Mouse (Mus musculus) yolk sac, embryonic 10.5 days (tissue): ENCODE measurements around the gene Enkur.

ENCODE experiments used
- DNase-seq: peaks from one replicate; pipeline ENCODE4 v3.0.0-alpha.2; 2017; ENCODE audit warnings: low spot score

Gene Enkur

DNA sequence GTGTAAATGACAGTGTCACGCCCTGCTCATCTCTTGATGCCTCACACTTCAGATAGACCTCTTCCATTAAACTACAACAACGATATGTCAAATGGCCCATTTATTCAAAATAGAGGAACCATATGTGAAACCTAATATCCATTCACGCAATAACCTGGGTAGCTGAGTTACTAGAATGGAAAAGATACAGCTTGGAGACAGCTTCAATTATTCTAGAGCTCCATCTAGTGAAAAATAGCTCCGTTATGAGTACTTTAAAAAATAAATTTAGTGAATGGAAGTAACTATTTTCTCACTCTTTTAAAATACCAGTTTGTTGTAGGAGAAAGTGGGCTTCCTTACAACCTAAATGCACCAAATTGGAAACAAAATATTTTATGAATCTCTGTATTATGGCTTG is 16.6 kb downstream of the Enkur start:
- DNase-seq: no peak

DNA sequence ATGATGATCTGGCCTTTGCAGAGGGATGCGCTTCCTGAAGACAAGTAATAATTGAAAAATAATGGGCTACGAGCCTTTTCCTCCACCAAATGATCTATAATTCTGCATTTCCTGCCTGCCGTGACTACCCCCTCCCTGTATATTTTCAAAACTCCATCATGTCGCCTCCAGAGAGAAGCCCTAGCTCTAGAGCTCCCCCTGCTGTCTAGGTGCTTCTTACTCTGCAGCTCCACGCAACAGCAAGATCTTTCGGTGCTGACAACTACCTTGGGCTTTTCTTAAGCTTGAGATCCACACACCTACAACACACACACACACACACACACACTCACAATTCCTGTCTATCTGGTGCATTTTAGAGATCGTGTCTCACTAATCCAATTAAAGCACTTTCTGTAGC is 17.6 kb downstream of the Enkur start:
- DNase-seq: peak; percentile 9

DNA sequence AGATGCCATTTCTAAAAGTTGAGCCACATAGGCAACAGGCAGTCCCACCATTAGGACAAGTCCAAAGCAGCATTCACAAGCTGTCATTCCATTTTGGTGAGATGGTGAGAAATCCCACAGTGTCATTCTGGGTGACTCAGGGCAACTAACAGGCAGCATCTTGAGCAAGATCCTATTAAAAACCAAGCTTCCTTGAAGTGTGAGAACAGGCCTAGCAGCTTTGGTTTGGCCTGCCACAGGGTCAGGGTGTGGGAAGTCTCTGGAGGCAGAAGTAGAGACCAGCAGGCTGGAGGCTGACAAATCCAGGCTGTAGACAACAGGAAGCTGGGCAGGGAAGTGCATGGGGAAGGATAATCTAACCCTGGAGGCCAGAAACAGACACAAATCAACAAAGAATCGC is 22.4 kb downstream of the Enkur start:
- DNase-seq: no peak

DNA sequence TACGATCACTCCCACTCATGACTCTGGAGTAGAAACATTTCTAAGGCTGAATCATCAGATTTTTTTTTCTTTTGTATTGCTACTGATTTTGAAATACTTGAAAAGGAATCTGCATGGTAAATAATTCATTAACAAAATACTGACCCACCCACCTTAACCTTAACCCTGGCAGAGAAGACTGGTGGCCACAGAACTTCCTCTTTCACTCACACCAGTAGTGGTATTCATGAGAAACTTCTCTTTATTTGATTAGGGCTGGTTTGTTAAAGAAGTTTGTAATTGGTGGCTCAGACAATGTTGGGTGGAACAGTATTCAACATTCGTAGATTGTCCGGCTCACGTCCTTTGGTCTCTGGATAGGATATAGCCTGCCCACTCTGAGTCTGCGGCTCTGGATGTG is 26.0 kb downstream of the Enkur start:
- DNase-seq: no peak

DNA sequence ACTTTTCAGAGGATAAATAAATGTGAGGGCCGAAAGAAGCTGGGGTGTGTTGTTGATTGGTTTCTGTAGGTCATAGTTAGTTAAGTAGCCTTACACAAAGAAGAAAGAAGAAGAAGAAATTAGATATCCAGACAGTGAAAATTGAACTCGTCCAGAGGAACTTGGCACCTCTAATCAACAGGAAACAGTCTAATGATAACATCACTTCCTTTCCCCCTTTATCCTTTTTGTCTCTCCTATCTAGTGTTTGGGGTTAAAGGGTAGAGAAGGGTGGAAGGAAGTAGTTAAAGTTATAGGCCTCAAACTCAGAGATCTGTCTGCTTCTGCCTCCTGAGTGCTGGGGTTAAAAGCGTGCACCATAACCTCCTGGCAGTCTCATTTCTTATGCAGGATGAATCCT is 32.4 kb downstream of the Enkur start:
- DNase-seq: no peak

DNA sequence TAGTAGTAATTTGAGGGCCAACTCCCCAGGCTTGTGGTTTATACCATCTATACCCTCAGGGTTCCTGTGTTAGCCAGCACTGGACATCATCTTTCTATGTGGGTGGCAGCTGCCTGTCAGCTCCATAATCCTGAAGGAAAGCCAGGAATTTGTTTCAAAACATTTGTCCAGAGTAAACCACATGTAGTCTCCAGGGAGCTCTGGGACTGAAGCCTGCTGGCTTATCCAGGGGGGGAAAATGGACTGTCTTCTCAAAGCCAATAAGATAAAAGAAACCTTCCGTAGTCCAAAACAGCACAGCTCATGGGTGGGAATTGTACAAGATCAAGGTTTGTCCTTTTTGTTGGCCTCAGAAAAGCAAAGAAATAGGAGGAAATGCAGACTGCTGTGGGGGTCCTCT is 37.2 kb downstream of the Enkur start:
- no peak for DNase-seq

DNA sequence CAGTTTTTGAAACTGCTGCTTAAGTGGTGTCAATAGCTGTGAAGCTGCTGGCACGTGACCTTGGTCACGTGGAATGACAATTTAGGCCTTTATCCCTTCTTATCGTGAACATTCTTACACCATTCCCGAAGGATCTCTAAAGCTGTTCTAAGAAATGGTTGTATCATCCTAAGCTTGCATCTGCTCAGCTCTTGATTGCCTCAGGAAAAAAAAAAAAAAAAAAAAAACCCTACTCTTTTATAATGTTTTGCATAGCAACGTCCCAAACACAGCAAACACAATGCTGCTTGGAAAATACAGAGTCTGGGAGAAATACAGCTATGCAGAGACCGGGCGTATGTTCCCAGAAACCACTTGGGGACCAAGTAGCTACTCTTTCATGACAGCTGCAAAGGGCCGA is 40.9 kb downstream of the Enkur start:
- no peak for DNase-seq

DNA sequence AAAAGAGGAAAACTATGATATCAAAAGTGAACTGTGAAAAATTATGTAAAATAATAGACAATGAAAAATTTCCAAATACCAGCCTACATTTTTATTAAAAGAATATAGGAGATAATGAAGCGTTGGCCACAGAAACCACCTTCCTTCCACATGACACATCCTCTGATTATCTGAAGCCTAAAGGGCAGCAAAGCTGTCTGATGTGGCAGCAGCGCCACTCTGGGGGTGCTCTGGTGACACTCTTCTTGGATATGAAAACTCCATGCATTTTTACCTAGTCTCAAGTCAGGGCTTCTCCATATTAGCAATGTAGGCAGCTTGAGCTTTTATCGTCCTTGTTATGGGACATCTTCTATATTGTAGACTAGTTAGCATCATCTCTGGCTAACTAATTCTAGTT is 51.7 kb downstream of the Enkur start:
- DNase-seq: no peak

DNA sequence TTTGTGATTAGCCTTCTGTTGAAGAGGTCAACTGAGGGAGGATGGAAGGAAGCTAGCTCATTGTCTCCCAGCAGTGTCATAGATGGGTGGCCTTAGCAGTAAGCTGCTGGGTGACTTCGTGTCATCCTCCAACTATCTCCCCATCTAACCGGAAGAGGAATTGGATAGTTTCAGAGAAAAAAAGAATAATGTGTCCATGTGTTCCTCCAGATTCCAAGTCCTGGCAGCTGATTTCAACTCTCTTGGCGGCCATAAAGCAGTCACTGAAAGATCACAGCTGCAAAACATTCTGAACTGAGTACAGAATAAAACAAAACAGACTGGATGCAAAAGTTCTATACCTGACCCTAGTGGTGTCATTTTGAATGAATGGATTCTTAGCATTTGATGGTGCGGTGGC is 58.0 kb downstream of the Enkur start:
- no peak for DNase-seq

DNA sequence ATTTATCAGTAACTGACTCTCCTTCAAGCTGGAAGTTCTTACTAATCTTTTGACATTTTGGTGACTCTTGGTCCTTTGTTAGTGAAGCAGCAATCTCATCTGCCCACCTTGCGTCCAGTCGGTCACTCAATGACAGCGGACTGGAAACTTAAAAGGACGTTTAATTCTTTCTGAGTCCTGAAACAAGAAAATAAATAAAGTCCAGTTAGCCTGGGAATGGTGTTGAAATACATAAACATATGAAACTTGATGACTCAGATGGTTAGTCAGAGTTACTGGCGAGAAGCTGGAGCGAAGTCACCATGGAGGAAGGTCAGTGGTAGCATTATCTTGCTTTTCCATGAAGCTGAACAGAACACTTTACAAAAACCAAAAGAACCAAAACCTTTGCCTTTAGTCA is 58.7 kb downstream of the Enkur start:
- DNase-seq: no peak

DNA sequence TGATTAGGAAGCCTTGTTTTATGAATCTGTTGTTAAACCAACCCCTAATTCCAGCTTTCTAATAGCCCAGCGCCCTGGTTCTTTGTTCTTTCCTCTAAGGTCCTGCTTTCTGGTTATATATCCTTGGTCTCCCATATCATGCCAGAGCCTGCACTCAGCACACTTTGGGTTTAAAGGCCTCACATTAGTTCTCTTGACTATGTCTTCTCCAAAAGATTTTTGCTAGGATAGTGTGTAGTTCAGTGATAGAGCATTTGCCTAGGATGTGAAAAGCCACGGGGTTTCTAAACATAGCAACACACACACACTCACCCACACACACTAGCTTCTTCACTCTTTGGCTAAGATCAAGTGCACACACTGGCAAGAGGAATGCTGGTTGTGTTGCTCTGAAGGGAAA is 62.5 kb downstream of the Enkur start:
- DNase-seq: no peak

DNA sequence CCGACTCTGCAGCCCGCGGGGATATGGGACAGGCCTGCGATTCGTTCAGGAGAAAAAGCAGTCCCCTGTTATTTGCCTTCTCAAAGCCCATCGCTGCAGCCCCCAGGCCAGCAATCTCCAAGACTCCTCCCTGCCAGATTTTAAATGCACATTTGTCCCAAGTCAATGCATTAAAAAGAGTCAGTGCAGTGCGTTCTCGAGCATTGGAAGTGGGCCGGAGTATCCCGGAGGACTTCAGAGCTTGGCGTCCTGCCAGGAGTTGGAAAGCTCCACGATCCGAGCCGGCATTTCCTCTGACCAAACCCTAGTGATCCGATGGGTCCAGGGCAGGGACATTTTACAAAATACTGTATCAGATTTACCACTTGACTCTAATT is 63.0 kb downstream of the Enkur start:
- peak; percentile 21 for DNase-seq

DNA sequence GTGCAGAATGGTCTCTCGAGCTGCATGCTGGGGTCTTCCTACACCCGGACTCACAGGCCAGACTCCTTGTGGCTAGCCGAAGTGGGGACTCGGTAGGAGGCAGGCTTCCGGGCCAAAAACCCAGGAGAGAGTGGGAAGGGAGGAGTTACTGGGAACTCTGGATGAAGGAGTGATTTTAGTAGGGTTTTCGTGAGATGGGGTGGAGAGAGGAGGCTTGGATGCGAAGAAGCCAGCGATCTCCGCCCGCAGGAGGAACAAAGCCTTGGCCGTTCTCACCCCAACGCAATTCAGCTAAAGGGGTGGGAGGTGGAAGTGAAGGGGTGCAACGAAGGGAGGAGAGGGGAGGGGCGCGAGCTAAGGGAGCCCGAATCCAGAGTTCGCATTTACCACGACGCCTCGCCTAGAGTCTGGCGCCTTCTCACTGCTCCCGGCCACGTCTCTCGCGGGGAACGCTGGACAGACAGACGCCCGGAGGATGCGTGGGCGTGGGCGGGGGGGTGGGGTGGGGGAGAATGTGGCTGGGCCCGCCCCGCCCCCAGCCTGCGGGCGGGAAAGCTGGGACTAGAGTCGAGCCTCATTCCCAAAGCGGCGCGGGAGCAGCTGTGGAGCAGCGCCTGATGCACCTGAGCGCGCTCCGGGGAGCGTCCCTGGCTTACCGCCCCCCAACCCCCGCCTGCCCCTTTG is 63.5 kb downstream of the Enkur start:
- peak; percentile 23 for DNase-seq

DNA sequence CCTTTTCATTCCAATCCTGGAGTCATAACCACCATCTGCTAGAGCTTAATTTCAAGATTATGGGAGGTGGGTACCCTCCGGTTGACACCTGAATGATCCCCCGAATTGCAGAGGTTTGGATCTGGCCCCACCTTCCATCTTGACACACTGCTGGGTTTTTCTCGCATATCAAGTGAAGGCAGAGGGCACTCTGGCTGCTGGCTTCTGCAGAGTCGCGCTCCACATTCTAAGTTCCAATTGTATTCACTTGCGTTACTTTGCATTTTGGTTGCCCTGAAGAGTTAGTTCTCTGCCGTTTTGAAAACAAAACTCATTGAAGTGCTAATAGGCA is 64.0 kb downstream of the Enkur start:
- DNase-seq: no peak
